Mouse (Mus musculus): ENCODE measurements at regions not wholly inside any gene's neighbourhood (a gene's known extent, or its start where the extent isn't known, plus 50 kb on each side); places are given as distances from the start of the nearest gene placed in this dataset.

DNA sequence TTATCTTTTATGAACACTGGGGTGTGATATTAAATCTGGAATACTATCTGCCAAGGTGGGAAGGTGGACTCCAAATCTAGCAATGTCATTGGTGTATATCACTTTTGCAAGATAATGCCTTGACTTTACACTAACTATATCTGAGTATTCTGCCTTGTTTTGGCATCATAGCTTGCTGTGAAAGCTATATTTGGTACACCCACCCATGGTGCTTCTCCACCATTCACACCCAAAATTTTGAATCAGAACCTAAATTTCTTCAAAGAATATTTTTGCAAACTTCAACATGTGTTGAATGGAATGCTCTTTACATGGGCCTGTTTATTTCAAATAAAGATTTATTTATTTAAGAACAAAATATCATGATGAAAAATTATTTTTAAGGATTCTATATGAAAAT, 1087.0 kb downstream of the Dnajb9 start:
- DNase-seq (ENCODE audit: low spot score): no peak

DNA sequence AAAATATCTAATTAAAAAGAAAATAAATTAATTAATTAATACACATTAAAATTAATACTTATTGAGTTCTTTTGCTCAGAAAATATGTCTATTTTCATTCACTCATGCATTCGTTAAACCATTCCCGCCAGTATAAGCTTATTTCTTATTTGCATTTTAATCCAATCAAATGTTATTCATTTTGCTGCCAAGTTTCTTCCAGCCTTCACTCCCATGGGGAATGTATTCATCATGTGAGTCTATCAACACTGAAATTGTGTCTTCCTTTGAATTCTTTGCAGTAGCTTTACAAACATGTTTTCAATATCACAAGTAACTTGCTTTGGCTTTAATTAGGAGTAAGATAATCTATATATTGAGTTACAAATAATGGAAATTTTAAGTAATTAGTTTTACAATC, 1098.0 kb downstream of the Dnajb9 start:
- DNase-seq (ENCODE audit: low spot score): no peak

DNA sequence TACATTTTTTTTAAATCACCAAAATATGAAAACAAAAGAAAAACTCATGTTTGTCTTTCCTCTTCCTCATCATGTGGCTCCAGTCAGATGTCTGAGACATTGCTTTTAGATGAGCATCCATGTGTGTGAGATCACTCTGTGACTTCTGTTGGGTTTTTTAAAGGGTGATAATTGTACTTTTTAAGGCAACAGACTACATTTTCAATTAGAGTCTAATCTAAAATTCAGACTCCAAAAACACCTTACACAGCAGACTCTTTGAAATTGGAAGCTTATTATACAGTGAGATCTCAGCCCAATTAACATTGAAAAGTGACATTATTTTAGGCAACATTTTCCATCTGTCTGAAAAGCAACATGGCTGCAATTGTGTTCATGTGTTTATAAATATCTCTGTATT, 1110.7 kb downstream of the Dnajb9 start:
- DNase-seq (ENCODE audit: low spot score): no peak

DNA sequence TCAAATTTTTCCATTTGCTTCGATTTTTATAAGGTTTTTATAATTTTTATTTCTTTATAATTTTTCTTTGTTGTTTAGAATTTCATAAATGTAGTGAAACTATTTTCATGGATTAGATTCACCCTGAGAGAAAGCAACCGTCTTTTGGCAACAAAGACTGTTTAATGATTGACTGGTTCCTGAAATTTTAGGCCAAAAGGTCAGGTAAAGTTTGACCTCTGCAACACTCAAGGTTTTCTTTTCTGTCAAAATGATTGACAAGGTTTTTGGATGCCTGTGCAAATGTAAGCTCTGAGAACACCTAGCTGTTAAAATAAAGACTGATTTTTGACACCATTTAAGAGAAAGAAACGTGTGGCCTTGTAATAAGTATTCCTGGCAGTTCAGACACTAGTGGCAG, 1132.0 kb downstream of the Dnajb9 start:
- peak; percentile 1 for DNase-seq (ENCODE audit: low spot score)
